Mouse (Mus musculus): ENCODE measurements at regions not wholly inside any gene's neighbourhood (a gene's known extent, or its start where the extent isn't known, plus 50 kb on each side); places are given as distances from the start of the nearest gene placed in this dataset.

DNA sequence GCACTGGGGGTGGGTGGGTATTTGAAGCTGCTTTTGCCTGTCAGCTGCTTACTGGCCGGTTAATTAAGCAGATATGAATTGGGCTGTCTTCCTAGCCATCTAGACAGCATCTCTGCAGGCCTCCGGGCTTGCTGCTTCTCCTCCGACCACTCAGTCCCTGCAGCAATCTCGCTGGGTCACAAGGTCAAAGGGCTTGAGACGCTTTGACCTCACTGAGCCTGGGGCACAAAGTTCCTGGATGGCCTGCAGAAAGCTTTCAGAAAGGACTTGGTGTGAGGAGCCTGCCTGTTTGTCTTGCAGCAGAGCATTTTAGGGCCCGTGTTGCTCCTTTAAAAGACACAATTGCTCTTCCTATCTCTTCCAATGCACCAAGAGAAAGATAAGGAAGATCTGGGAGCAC, 83.7 kb upstream of the Ppp2r5a start:
- Histone ChIP-seq H3K4me1 (replicated peaks) (no peaks in the 10 kb centered on the region), H3K36me3 (no peaks in the 10 kb centered on the region)
- 34% methylated on average over 6 of the region's 6 CpGs for WGBS

DNA sequence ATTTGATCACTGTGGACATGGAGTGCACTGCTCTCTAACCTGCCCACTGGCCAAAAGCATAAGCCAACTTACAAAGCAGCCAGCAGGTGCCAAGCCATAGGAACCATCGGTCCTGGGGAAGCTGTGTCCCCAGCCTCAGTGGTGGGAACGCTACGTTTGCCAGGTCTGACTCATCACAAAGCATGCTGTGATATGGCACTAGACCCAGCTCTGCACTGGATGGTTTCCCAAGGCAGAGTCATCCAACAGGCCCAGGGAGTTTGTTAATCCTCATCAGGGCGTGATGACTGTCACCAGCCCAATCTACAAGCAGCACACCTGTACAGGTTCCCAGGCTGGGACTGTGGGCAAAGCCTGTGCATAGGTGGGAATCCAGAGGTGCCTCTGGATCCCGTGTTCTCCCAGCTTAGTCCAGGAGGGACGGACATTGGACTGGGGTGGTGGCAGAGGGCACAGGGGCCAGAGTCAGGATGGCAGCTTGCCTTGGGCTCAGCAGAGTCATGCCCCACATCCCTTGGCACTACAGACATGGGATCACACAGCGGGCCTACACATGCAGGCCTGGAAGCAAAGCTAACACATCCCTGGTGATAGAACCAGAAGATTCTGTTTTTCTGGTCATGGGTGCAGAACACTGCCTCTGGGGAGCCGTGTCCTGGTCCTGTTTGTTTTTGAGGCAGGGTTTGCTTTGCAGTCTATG, 81.8 kb upstream of the Ppp2r5a start:
- no peak for ATAC-seq (ENCODE audit: low FRiP score)
- Histone ChIP-seq H3K27me3 (no peaks in the 10 kb centered on the region), H3K36me3 (no peaks in the 10 kb centered on the region), H3K9me3 (no peaks in the 10 kb centered on the region), H3K4me1 (replicated peaks) (no peaks in the 10 kb centered on the region), H3K9ac (no peak overlapping the region), H3K27ac (no peak overlapping the region), H3K4me2 (no peak overlapping the region), H3K4me3 (no peak overlapping the region)
- WGBS: 92% methylated on average over 8 of the region's 8 CpGs

More for the DNA sequence above, 83.7 kb upstream of the Ppp2r5a start:
- Histone ChIP-seq H3K4me2 (no peak overlapping the region), H3K27me3 (no peaks in the 10 kb centered on the region), H3K4me3 (no peak overlapping the region), H3K27ac (no peak overlapping the region), H3K9ac (no peak overlapping the region), H3K9me3 (no peaks in the 10 kb centered on the region)
- no peak for ATAC-seq (ENCODE audit: low FRiP score)

DNA sequence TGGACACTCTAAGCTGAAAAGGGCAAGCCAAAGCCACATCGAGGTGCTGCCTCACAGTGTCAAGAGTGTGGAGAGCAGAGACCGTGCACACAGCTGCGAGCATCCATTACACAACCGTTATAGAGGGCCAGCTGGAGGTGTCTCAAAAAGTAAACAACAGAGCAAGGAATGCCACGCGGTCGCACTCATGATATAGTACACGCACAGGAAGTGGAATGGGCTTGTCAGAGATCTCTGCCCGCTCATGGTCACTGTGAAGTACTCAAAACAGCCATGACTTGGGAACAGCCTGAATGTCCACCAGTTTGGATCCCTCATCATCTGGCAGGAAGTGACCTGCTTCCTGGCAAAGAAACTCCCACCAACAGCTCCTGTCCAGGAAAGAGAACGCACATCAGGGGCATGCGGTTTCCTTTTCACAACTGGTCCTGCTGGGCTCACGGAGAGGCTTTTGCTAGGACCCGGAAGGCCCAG, 76.9 kb upstream of the Ppp2r5a start:
- 82% methylated on average over 13 of the region's 13 CpGs for WGBS
- Histone ChIP-seq H3K27me3 (no peaks in the 10 kb centered on the region), H3K27ac (no peak overlapping the region), H3K9me3 (no peaks in the 10 kb centered on the region), H3K36me3 (no peaks in the 10 kb centered on the region), H3K4me1 (replicated peaks) (no peaks in the 10 kb centered on the region), H3K9ac (no peak overlapping the region), H3K4me2 (no peak overlapping the region), H3K4me3 (no peak overlapping the region)
- ATAC-seq (ENCODE audit: low FRiP score): no peak

DNA sequence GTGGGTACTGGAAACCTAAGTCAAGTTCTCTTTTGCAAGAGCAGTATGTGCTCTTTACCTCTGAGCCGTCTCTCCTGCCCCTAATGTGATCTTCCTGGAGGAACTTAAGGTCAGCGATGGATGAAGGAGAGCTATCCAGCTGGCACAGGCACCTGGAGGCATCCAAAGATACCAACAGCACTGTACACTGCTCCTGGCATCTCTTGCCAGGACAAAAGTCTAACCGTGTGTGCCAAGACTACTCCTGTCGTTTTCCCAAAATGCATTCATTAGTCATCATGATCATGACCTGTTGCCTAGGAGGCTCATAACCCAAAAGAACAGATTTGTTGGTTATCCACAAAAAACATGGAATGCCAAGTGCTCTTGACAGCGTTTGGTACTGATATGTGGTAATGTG, 69.5 kb upstream of the Ppp2r5a start:
- ATAC-seq (ENCODE audit: low FRiP score): no peak
- no peak overlapping the region for H3K4me2 ChIP-seq
- H3K27me3 ChIP-seq: no peaks in the 10 kb centered on the region
- no peaks in the 10 kb centered on the region for H3K36me3 ChIP-seq
- H3K9ac ChIP-seq: no peak overlapping the region
- no peaks in the 10 kb centered on the region for H3K9me3 ChIP-seq
- no peak overlapping the region for H3K4me3 ChIP-seq
- H3K27ac ChIP-seq: no peak overlapping the region
- peaks cover 16% of the 10 kb centered on the region for H3K4me1 ChIP-seq (replicated peaks)
- WGBS: 87% methylated on average over 5 of the region's 5 CpGs

DNA sequence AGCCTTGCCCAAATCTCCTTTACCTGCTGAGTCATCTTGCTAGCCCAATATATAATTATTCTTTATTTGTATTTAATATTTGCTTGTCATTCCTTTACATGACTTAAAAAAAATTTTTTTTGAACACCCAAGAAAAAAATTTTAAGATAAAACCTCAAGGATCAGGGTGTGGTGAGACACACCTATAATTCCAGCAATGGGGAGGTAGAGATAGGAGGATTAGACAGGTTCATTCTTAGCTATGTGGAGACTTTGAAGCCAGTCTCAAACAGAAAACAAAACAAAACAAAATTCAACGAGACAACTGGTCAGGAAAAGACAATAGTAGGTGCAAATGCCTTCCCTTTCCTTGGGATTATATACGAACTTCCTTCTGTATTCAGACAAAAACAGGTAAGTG, 68.4 kb upstream of the Ppp2r5a start:
- no peak for ATAC-seq (ENCODE audit: low FRiP score)
- Histone ChIP-seq H3K9me3 (no peaks in the 10 kb centered on the region), H3K27ac (no peak overlapping the region), H3K36me3 (no peaks in the 10 kb centered on the region), H3K9ac (no peak overlapping the region), H3K4me3 (no peak overlapping the region), H3K4me1 (replicated peaks) (peaks cover 16% of the 10 kb centered on the region), H3K27me3 (no peaks in the 10 kb centered on the region), H3K4me2 (no peak overlapping the region)
- 81% methylated on average over 2 of the region's 2 CpGs for WGBS

DNA sequence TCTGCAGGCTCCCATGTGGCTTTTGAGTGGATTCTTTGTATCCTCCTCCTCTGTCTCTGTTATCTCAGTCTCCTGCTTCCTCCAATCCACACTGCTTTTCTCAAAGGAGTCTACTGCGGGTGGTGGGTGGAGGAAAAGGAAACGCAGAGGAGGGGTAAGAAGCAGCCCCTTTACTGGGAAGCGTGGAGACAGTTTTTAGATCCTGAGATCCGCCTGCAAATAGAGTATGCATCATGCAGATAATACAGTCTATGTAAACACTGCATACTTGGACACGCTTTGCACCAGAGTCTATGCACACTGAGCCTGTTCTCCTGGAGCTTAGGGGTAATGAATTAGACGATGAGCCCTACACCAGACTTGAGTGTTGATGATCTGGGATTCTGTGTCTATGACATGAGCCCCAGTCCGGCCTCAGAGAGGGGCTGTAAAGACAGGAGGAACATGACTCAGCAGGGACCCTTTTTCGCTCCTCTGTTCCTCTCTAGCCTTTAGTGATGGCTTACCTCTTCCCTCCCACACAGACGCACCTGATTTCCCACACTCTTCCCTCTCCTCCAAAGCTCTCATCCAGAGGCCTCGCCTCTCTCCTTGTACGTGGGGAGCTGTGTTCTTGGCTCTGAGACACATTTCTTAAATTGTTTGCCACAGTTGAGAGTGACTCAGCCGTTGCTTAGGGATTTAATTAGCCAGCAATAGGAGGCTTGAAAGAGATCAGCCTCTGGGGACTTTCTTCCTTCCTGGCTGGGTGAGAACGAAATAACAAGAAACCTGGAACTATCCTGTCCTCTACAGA, 67.3 kb upstream of the Ppp2r5a start:
- 37% methylated on average over 13 of the region's 13 CpGs for WGBS
- peaks cover 16% of the 10 kb centered on the region for H3K4me1 ChIP-seq (replicated peaks)
- no peak overlapping the region for H3K9ac ChIP-seq
- H3K27ac ChIP-seq: peak overlapping the region; percentile 74
- H3K4me2 ChIP-seq: no peak overlapping the region
- no peaks in the 10 kb centered on the region for H3K36me3 ChIP-seq
- H3K27me3 ChIP-seq: no peaks in the 10 kb centered on the region
- ATAC-seq (ENCODE audit: low FRiP score): peak; percentile 54; the same call in 1 of the 2 replicates
- H3K4me3 ChIP-seq: no peak overlapping the region
- no peaks in the 10 kb centered on the region for H3K9me3 ChIP-seq

DNA sequence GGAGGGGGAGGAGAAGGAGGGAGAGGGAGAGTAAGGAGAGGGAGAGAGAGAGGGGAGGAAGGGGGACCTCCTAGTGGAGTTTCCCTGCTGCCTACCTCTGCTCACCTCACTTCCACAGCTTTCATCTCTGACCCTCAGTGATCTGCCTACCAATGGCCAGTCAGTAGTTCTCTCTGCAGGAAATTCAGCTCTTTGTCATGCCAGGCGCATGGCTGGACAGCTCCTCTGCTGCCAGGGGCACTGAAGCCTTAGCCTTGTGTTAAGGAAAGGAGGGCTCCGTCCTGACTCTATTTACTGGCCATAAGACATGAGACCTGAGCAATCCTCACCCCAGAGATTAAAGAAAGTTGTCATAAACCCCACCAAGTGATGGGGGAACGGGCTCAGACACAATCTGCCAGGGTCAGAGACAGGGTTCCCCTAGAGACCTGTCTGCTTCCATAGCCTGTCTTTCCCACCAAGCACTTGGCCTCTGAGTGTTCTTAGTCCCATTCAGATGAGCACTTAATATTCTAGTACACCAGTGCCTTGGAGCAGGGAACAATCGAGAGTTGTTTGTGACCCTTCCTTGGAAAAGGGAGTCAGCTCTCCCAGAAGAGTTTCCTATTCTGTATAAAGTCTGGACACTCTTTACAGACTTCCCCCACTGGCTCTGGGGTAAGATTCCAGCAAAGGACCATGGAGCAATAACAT, 65.9 kb upstream of the Ppp2r5a start:
- ATAC-seq (ENCODE audit: low FRiP score): no peak
- no peaks in the 10 kb centered on the region for H3K9me3 ChIP-seq
- no peak overlapping the region for H3K4me3 ChIP-seq
- H3K27ac ChIP-seq: no peak overlapping the region
- no peaks in the 10 kb centered on the region for H3K27me3 ChIP-seq
- WGBS: 48% methylated on average over 4 of the region's 4 CpGs
- no peak overlapping the region for H3K9ac ChIP-seq
- no peaks in the 10 kb centered on the region for H3K36me3 ChIP-seq
- H3K4me2 ChIP-seq: no peak overlapping the region
- H3K4me1 ChIP-seq (replicated peaks): peaks cover 16% of the 10 kb centered on the region

DNA sequence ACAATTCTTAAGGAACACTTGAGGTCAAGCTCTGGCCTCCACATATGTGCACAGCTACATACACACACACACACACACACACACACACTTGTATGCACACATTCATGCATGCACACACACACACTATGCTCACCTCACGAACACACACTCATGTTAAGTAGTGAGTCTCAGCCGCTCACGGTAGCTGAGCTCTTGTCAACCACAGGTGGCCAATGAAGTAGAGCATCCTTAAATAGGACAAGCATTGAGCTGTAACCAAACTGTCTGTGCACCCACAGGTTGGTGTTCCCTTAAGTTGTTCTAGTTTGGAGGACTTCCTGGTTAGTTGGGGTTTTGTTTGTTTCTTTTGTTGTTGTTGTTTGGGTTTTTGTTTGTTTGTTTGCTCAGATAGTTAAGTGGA, 63.2 kb upstream of the Ppp2r5a start:
- no peak overlapping the region for H3K4me3 ChIP-seq
- H3K27me3 ChIP-seq: no peaks in the 10 kb centered on the region
- WGBS: 87% methylated on average over 3 of the region's 3 CpGs
- no peak overlapping the region for H3K27ac ChIP-seq
- H3K36me3 ChIP-seq: no peaks in the 10 kb centered on the region
- H3K4me2 ChIP-seq: no peak overlapping the region
- no peak overlapping the region for H3K9ac ChIP-seq
- peaks cover 30% of the 10 kb centered on the region for H3K4me1 ChIP-seq (replicated peaks)
- no peaks in the 10 kb centered on the region for H3K9me3 ChIP-seq
- ATAC-seq (ENCODE audit: low FRiP score): no peak

DNA sequence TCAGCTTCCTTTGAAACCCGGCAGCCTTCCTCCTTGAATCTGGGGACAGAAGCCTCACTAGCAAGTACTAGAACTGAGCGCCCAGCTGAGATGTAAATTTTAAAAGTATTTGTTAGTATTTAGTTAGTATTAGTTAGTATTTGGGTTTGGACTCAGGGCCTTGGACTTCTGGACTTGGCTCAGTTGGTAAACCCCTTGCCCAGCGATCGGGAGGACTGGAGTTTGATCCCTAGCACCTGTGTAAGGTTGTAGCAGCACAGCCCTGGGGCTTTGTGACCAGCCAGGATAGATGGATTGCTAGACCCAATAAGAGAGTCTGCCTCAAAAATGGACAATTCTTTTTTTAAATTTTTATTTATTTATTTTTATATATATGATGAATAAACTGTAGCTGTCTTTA, 62.7 kb upstream of the Ppp2r5a start:
- no peak for ATAC-seq (ENCODE audit: low FRiP score)
- H3K9ac ChIP-seq: no peak overlapping the region
- no peak overlapping the region for H3K4me3 ChIP-seq
- no peaks in the 10 kb centered on the region for H3K9me3 ChIP-seq
- H3K4me1 ChIP-seq (replicated peaks): peaks cover 29% of the 10 kb centered on the region
- H3K4me2 ChIP-seq: no peak overlapping the region
- no peak overlapping the region for H3K27ac ChIP-seq
- 94% methylated on average over 4 of the region's 4 CpGs for WGBS
- H3K36me3 ChIP-seq: no peaks in the 10 kb centered on the region
- H3K27me3 ChIP-seq: no peaks in the 10 kb centered on the region

DNA sequence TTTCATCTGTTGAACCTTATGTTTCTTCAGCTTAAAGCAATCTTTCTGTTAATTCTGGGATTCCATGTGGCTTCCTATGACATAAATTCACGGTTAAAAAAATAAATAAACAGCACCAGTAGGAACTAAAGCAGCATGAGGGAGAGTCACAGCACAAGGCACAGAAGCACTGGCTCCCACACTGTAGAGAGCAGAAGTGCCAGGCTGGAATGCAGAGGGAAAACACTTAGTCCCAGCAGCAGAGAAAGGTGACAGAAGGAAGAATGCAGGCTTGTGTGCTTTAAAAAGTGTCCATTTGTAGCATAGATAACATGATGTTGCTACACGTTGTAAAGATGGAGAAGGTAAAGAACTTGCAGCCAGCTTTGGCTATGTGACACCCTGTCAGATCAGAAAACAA, 62.1 kb upstream of the Ppp2r5a start:
- no peaks in the 10 kb centered on the region for H3K27me3 ChIP-seq
- H3K9me3 ChIP-seq: no peaks in the 10 kb centered on the region
- no peak overlapping the region for H3K4me2 ChIP-seq
- H3K9ac ChIP-seq: no peak overlapping the region
- ATAC-seq (ENCODE audit: low FRiP score): no peak
- 64% methylated on average over 2 of the region's 2 CpGs for WGBS
- H3K4me3 ChIP-seq: no peak overlapping the region
- peaks cover 23% of the 10 kb centered on the region for H3K4me1 ChIP-seq (replicated peaks)
- H3K27ac ChIP-seq: no peak overlapping the region
- H3K36me3 ChIP-seq: no peaks in the 10 kb centered on the region

DNA sequence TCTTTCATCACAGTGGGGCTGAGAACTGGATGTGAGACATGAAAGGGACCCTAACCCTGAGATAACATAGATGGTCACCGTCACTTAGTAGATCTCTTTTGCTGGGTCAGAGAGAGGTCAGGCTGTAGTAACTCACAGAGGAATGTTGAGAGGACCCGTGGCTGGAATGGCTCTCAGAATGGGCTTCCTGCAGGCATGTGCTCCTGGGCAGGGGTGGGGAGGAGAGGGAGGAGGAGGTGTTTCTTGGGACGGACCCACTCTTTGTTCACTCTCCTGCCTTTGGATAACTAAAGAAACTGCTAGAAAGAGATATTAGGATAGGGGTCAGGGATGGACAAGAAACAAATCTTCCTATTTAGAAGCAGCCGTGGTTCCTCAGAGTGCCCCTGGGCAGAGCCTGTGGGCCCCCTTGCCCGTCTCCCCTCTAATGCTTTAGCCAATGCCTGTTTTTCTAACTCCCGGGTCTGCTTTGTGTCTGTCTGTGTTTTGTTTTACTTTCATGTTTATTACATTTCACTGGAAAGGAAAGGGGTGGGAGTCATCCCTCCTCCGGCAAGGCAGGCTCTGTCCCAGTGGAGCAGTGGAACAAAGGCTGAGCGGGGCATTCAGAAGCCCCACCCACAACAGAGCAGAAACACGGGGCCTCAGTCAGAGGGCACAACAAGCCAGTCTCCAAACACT, 58.9 kb upstream of the Ppp2r5a start:
- Histone ChIP-seq H3K9ac (0 out of 2 replicates have a peak overlapping the region, but pooled peaks have one; percentile 29), H3K4me2 (peak overlapping the region; percentile 25), H3K4me1 (replicated peaks) (peaks cover 14% of the 10 kb centered on the region), H3K9me3 (no peaks in the 10 kb centered on the region), H3K27me3 (no peaks in the 10 kb centered on the region), H3K4me3 (no peak overlapping the region), H3K27ac (peak overlapping the region; percentile 1; the same call in 1 of the 2 replicates), H3K36me3 (no peaks in the 10 kb centered on the region)
- peak; percentile 65; the same call in 1 of the 2 replicates for ATAC-seq (ENCODE audit: low FRiP score)
- WGBS: 9% methylated on average over 9 of the region's 9 CpGs

DNA sequence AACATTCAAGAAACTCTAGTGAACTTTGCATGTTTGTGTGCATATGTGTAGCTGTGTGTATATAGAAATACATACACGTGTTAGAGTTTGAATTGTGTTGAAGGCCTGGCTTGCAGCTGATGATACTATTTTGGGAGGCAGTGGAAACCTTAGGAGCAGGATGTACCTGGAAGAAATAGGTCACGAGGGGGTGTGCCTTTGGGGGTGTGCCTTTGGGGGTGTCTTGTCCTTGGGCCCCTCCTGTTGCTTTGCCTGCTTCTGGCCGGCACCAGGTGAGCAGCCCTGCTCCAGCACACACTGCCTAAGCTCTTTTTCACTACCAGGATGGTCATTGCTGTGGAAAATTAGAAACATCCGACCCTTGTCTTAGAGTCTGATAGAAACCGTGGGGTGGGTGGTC, 56.0 kb upstream of the Ppp2r5a start:
- H3K27me3 ChIP-seq: no peaks in the 10 kb centered on the region
- H3K9ac ChIP-seq: no peak overlapping the region
- H3K9me3 ChIP-seq: no peaks in the 10 kb centered on the region
- H3K27ac ChIP-seq: no peak overlapping the region
- WGBS: 75% methylated on average over 5 of the region's 5 CpGs
- H3K4me3 ChIP-seq: no peak overlapping the region
- no peak for ATAC-seq (ENCODE audit: low FRiP score)
- no peak overlapping the region for H3K4me2 ChIP-seq
- no peaks in the 10 kb centered on the region for H3K36me3 ChIP-seq
- peaks cover 14% of the 10 kb centered on the region for H3K4me1 ChIP-seq (replicated peaks)

Measured in hindbrain, embryonic 13.5 days (tissue).